Mouse (Mus musculus) neutrophil, adult 83 days (primary cell): ENCODE results near the gene 4930544G11Rik. TPM values are rescaled to one million over a fixed set of nuclear protein-coding genes. Genes with fewer than 3 reads are reported as not detected.

Experiments used
- total RNA-seq, 2 experiments: library from RNA; stranded (reverse); gene quantifications; one replicate each; pipeline ENCODE4 v1.2.4; 2023

The 4930544G11Rik gene
- total RNA-seq: not detected

DNA sequence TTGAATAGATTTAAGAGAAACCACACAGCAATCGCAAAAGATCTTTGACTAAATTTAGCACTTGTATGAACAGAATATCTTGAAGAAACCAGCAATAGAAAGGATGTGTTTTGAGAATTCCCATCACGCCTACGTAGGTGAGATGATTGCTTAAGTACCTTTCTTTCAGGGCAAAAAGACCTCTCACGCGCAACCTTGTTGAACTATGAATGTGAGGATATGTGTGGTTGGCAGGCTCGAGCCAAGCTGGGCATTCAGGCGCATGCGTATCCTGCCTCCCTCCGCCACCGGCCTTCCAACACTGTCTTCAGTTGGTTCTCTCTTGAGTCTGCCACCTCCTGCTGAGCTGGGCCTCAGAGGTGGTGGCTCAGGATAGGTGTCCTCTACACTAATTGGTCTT, at the start of gene 4930544G11Rik:
TSS of gene 4930544G11Rik (plus strand) at position 301 of the 400 bp plus-strand sequence.

Other genes starting within 250 kb of the 4930544G11Rik start
- 1 to 10 TPM in 1 of 2 experiments, under 1 TPM in 1; 0.53 to 1.3 TPM for gene Prdm5, start 173.6 kb upstream of the 4930544G11Rik start, total RNA-seq